Mouse (Mus musculus): ENCODE measurements around the gene Fam173b.

The Fam173b gene

DNA sequence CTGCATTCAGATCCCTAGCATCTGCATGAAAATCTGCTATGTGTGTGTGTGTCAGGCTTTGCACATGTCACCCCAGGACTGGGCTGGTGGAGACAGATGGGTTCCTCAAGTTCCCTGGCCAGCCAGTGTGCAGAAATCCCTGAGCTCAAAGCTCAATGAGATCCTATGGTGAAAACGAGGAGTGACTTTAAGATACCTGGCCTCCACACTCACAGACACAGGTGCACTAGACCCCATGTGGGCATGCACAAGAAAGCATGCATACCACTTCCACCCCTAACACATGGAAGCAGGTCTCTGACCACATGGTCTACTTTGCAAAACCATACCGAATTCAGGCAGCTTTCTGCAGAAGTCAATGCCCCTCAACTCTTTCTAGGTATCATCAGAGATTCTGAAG is 13.9 kb upstream of the Fam173b start:
- DNase-seq (ENCODE audit: extremely low spot score), result no peak

- DNase-seq (ENCODE audit: extremely low spot score), result peak; percentile 17
These were observed 12.5 kb upstream of the Fam173b start for GRCm38 (mm10) chr15:31588989-31589640.

DNA sequence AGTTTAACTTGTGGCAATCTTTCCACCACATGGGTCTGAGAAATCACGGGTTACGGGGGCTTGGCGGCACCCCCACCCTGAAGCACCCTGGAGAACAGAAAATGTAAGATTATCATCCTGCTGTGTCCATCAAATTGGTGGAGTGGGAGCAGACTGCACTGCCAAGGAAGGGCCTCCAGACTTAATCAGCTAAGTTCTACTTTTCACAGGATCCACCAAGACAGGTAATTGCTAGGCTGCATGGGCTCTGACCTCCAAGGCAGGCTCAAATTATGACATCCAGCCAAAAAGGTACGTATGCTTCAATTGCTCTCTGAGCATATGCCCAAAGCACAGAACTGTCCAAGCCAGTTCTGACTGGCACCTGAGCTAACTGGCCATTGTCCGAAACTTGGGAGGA is 11.5 kb upstream of the Fam173b start:
- DNase-seq (ENCODE audit: extremely low spot score), result no peak

GRCm38 (mm10) chr15:31592531-31592930 is 9.1 kb upstream of the Fam173b start:
- no peak for DNase-seq (ENCODE audit: extremely low spot score)

DNA sequence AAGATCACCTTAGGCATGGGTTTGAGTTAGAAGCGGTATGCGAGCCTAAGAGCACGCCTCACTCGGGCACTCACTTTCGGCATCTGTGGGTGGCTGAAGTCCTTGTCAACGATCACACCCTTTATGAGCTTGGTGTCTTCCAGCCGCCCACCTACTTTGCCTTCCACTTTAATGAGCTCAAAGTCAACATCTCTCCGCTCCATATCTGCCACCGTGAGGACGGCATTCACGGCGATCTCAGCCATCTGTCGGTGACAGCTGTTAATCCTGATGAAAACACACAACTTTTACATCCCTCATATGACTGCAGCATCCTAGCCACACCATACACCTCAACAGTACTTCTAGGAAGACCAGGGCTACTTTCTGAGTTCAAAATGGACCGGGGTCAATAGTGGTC is 7.4 kb upstream of the Fam173b start:
- DNase-seq (ENCODE audit: extremely low spot score), result no peak

- DNase-seq (ENCODE audit: extremely low spot score), result no peak
These were observed 6.0 kb upstream of the Fam173b start for GRCm38 (mm10) chr15:31595651-31596050.

DNA sequence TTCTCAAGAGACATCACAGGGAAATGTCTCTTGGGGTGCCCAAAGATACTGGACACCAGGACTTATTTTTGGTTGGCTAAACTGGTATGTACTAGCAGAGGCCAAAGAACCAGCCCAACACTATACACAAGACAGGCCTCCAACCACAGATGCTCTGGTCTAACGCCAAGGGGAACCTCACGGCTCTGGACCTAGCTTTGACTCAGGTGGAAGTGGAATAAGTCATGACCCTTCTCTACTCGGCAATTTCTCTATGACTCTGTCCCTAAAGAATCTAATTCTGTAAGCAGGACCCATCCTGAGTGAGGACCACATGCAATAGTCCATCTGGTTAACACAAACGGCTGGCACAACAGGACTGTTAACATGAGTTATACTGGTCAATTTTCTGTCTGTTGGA is 1.8 kb upstream of the Fam173b start:
- DNase-seq (ENCODE audit: extremely low spot score), result no peak

DNA sequence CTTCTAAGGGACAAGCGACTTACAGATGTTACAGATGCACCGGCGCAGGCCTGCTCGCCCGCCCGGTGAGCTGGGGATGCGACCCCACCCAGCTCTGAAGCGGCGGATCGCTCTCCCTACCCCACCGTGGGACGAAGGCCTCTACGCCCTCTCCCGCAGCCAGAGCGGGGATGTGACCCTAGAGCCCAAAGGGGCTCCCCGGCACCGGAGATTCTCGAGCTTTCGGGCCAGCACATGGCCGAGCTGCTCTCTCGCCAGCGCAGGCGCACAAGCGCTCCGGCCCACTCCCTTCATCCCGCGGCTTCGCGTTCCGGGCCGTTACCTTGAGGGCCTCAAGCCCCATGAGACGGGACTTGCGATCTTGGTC is 390 bp upstream of the Fam173b start:
- DNase-seq (ENCODE audit: extremely low spot score), result no peak

DNA sequence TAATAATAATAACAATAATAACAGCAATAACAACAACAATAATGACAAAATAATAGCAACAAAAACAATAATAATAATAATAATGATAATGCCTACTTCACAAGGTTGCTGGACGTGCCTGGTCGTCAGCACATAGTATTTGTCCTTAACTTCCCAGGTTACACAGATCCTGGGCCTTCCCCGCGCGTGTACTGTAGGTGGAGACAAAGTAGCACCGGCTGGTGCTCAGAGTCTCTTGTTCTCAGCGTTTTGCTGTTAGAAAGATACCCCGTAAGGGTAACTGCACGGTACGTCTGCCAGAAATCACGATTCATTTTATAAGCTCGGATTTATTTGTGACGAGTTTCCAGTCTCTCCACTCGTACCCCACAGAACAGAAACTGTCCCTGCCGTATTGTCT is 774 bp downstream of the Fam173b start:
- DNase-seq (ENCODE audit: extremely low spot score), result peak; percentile 60

- DNase-seq (ENCODE audit: extremely low spot score), result no peak
These were observed 1.5 kb downstream of the Fam173b start for GRCm38 (mm10) chr15:31603113-31603512.

- DNase-seq (ENCODE audit: extremely low spot score), result no peak
These were observed 5.2 kb downstream of the Fam173b start for GRCm38 (mm10) chr15:31606821-31607220.

GRCm38 (mm10) chr15:31611027-31611426 is 9.4 kb downstream of the Fam173b start:
- DNase-seq (ENCODE audit: extremely low spot score), result peak; percentile 27

GRCm38 (mm10) chr15:31611976-31612375 is 10.3 kb downstream of the Fam173b start:
- no peak for DNase-seq (ENCODE audit: extremely low spot score)

DNA sequence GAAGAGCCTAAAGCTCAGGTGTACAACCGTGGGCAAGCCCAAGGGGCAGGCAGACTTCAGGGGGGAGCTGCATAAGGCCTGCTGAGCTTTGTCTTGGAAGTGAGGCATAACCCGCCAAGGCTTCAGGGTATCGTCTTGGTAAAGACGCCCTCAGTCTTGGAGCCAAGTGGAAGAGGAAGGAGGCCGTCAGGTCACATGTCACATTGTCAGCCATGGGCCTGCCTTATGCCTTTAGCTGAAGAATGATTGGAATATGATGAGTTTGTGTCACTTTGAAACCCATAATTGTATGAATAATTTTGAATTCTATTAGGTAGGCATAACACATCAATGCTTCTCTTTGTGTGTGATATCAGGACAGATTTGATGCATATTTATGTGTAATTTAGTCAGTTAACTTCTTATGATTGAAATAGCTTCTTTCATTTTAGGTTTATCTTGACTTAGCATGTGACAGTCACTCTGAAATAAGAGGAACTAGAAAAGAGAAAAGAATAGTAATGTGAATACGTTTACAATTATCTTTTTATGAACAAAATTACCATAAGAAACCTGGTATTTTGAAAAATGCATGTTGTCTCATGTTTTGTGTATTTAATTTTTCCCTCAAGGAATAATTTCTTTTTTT is 12.3 kb downstream of the Fam173b start:
- DNase-seq (ENCODE audit: extremely low spot score), result no peak

- DNase-seq (ENCODE audit: extremely low spot score), result no peak
These were observed 13.0 kb downstream of the Fam173b start for GRCm38 (mm10) chr15:31614666-31615065.

GRCm38 (mm10) chr15:31617261-31617660 is 15.6 kb downstream of the Fam173b start:
- DNase-seq (ENCODE audit: extremely low spot score), result no peak

DNA sequence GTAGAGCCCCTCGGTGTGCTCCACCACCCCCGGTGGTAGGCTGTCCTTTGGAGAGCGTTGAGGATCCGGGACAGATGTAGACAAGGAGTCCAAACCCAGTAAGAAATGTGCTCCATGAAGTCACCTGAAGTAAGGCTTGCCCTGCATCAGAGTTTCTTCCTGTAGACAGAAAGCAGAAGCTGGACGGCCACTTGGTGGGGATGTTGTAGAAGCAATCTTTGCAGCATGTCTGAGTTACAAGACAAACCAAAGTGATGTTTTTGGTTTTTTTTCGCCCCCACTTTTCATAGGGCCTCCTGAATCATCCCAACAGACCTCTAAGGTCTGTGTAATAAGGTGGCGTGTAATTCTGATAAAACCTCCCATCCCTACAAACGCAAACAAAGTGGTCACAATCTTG is 17.9 kb downstream of the Fam173b start:
- DNase-seq (ENCODE audit: extremely low spot score), result no peak

DNA sequence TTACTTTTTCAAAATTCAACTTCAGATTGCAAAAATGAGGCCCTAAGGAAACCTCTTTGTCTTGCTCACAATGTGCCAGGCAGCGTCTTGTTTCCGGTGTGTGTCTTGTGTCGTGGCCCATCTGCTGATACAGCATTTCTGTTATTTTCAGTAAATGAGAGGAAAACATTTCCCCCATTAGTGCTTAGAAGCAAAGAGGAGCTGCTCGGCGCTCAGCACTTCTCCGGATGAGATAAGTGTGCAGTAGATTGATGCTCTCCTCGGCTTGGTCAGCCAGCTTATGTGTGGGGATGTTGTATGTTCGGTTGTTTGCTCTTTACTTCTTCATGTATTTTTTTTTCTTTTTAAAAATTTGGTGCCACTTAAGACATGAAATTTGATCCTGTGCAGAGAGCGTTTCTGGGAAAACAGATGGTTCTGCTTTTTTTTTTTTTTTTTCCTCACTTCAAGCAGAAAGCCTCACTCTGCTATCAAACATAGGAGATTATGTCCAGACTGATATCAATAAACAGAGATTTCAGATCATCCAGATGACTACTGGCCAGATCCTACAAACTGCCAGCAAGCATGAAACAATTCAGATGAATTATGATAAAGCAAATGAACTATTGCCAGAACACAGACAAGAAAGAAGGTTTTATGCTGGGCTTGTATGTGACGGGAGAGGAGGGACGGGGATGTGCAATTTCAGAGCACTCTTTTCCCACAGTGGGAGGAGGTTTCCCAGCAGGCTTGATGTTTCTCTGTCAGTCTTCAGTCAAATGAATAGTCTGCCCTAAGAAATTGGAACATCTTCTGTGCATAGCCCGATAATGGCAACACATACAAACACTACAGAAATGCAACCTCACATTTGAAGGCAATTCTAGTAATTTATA is 25.9 kb downstream of the Fam173b start:
- DNase-seq (ENCODE audit: extremely low spot score), result peak; percentile 12

DNA sequence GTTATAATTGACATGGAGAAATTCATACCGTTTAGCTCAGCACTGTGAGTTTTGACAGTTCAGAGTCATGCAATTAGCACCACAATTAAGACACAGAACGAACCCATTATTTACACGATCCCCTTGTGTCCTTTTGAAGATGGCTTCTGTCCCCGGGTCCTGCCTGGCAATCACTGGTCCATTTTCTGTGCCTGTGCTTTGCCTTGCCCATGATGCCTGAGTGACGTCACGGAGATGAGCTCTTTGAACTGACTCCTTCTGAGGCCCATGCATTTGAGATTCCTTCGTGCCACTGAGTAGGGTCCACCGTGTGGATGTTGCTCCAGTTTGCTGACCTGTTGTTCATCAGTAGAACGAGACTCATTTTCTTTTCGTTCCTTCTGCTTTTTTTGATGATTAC is 26.5 kb downstream of the Fam173b start:
- no peak for DNase-seq (ENCODE audit: extremely low spot score)

GRCm38 (mm10) chr15:31629556-31629955 is 27.9 kb downstream of the Fam173b start:
- no peak for DNase-seq (ENCODE audit: extremely low spot score)

GRCm38 (mm10) chr15:31631396-31631858 is 29.8 kb downstream of the Fam173b start:
- no peak for DNase-seq (ENCODE audit: extremely low spot score)

GRCm38 (mm10) chr15:31632478-31632877 is 30.8 kb downstream of the Fam173b start:
- DNase-seq (ENCODE audit: extremely low spot score), result no peak

- no peak for DNase-seq (ENCODE audit: extremely low spot score)
These were observed 32.9 kb downstream of the Fam173b start for GRCm38 (mm10) chr15:31634582-31634981.

Data from embryo, embryonic 9.5 days (tissue).